Mouse (Mus musculus): Measurements from ENCODE around the gene 1500011B03Rik. TPM values are rescaled to one million over a fixed set of nuclear protein-coding genes. Genes with fewer than 3 reads are reported as not detected.

Gene 1500011B03Rik
- polyA plus RNA-seq, 1 experiment from 2014 or later: 165 TPM

DNA sequence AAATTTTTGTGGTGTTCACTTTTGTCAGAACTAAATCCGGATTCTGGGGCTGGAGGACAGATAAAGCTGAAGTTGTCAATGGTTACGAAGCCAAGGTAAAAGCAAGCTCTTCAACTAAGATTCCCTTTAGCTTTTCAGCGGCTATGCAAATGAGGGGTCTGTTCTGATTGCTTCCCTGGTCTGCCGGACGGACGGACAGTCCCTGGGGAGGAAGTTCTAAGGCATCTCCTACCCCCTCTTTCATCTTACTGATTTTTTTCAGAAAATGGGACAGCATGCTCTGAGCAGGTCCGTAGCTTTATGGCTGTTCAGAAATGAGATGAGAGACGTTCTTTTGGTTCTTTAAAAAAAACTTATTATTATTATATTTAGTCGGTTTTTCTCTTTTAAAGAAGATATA, 27.6 kb downstream of the 1500011B03Rik start:
- ATAC-seq (ENCODE audit: low FRiP score): no peak
- no peaks in the 10 kb centered on the region for H3K27me3 ChIP-seq
- peaks cover 69% of the 10 kb centered on the region for H3K36me3 ChIP-seq
- no peak overlapping the region for H3K27ac ChIP-seq
- H3K4me3 ChIP-seq: no peak overlapping the region
- WGBS: 55% methylated on average over 9 of the region's 9 CpGs
- peaks cover 33% of the 10 kb centered on the region for H3K4me1 ChIP-seq
- H3K9me3 ChIP-seq (replicated peaks): no peaks in the 10 kb centered on the region
- H3K4me2 ChIP-seq (replicated peaks): no peak overlapping the region
- H3K9ac ChIP-seq: no peak overlapping the region; the same call in 1 of the 2 replicates

DNA sequence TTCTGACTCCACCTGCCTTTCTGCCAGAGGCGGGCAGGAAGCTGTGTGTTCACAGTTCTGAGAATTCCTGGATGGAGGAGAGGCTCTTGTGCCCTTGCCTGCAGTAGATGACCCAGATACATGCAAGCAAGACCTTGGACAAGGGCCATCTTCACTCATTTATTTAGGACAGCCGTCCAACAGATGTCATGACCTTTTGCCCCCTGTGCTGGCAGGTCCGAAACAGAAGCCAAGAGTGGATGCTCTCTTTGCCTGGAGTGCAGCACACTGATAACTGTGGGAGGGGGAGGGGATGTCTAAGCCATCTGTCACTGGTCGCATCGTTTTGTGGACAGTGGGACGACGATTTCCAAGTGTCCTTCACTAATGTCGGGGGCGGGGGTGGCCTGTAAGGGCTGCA, 28.0 kb downstream of the 1500011B03Rik start:
- peaks cover 65% of the 10 kb centered on the region for H3K36me3 ChIP-seq
- H3K4me1 ChIP-seq: peaks cover 33% of the 10 kb centered on the region
- H3K27ac ChIP-seq: peak overlapping the region; percentile 25; the same call in 1 of the 2 replicates
- no peaks in the 10 kb centered on the region for H3K27me3 ChIP-seq
- WGBS: 29% methylated on average over 9 of the region's 9 CpGs
- no peaks in the 10 kb centered on the region for H3K9me3 ChIP-seq (replicated peaks)
- H3K9ac ChIP-seq: no peak overlapping the region; the same call in 1 of the 2 replicates
- H3K4me3 ChIP-seq: no peak overlapping the region
- H3K4me2 ChIP-seq (replicated peaks): no peak overlapping the region
- ATAC-seq (ENCODE audit: low FRiP score): no peak

DNA sequence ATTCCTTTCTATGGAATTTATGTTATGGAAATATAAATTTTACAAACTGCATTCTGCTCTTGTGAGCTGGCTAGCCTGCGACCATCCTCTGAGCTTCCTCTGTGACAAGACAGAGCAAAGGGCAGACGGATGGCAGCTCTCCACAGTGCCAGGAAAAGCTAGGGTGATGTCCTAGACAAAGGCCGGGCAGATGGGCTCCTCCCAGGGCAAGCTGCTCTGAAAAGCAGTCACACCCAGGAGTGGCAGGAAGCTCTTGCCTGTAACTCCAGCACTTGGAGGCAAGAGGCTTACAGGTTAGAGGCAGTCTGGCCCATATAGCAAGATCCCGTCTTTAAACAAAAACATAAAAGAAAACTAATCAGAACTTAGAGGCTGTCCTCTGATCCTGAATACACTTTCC, 28.7 kb downstream of the 1500011B03Rik start:
- Histone ChIP-seq H3K36me3 (peaks cover 59% of the 10 kb centered on the region), H3K27ac (0 out of 2 replicates have a peak overlapping the region, but pooled peaks have one; percentile 25), H3K27me3 (no peaks in the 10 kb centered on the region), H3K4me3 (no peak overlapping the region), H3K4me1 (peaks cover 33% of the 10 kb centered on the region), H3K9me3 (replicated peaks) (no peaks in the 10 kb centered on the region), H3K9ac (no peak overlapping the region), H3K4me2 (replicated peaks) (no peak overlapping the region)
- no peak for ATAC-seq (ENCODE audit: low FRiP score)
- 46% methylated on average over 4 of the region's 4 CpGs for WGBS

DNA sequence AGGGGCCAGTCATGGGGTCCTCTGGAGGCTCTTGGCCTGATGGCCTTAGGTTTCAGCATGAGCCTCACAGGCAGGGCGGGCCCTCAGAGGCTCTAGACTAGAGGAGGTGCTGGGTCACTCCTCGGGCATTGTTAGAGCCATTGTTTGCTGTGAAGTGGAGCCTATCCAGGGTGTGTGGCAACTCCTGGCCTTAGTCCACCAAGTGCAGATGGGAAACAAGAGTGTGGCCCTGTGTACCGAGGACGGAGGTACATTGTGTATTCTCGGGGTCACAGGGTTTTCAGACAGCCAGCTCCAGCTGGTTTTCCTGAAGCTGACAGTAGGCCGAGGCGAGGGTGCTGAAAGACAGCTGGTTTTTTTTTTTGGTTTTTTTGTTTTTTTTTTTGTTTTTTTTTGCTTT, 30.0 kb downstream of the 1500011B03Rik start:
- no peak overlapping the region for H3K9ac ChIP-seq
- no peak for ATAC-seq (ENCODE audit: low FRiP score)
- no peak overlapping the region for H3K4me2 ChIP-seq (replicated peaks)
- peaks cover 33% of the 10 kb centered on the region for H3K4me1 ChIP-seq
- 73% methylated on average over 7 of the region's 7 CpGs for WGBS
- no peak overlapping the region for H3K27ac ChIP-seq
- H3K4me3 ChIP-seq: no peak overlapping the region
- peaks cover 61% of the 10 kb centered on the region for H3K36me3 ChIP-seq
- no peaks in the 10 kb centered on the region for H3K9me3 ChIP-seq (replicated peaks)
- H3K27me3 ChIP-seq: no peaks in the 10 kb centered on the region

DNA sequence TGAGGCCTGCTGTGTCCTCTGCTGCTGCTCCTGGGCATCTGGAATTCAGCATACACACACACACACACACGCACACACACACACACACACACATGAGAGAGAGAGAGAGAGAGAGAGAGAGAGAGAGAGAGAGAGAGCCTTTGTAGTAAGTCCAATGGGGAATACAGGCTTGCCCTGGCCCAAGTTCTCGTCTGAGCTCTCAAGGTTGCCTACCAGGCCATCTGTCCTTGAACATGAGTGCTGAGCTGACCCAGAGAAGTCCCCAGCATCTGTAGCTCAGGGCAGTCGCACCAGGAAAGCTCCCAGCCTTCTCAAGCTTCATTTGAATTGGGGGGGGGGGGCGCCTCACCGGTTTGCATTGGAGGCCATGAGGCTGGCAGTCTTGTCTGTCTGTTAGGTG, 38.1 kb downstream of the 1500011B03Rik start:
- no peaks in the 10 kb centered on the region for H3K27me3 ChIP-seq
- ATAC-seq (ENCODE audit: low FRiP score): no peak
- 0 out of 2 replicates have a peak overlapping the region, but pooled peaks have one; percentile 13 for H3K9ac ChIP-seq
- WGBS: 82% methylated on average over 5 of the region's 5 CpGs
- peaks cover 24% of the 10 kb centered on the region for H3K4me1 ChIP-seq
- peaks cover 39% of the 10 kb centered on the region for H3K36me3 ChIP-seq
- no peak overlapping the region for H3K4me3 ChIP-seq
- no peak overlapping the region for H3K27ac ChIP-seq
- no peak overlapping the region for H3K4me2 ChIP-seq (replicated peaks)
- no peaks in the 10 kb centered on the region for H3K9me3 ChIP-seq (replicated peaks)

- 85% methylated on average over 16 of the region's 16 CpGs for WGBS
- Histone ChIP-seq H3K27ac (no peak overlapping the region), H3K4me2 (replicated peaks) (no peak overlapping the region), H3K27me3 (no peaks in the 10 kb centered on the region), H3K4me3 (no peak overlapping the region), H3K9ac (no peak overlapping the region), H3K36me3 (peaks cover 39% of the 10 kb centered on the region), H3K9me3 (replicated peaks) (no peaks in the 10 kb centered on the region), H3K4me1 (peaks cover 29% of the 10 kb centered on the region)
- ATAC-seq (ENCODE audit: low FRiP score): no peak
Measured at GRCm38 (mm10) chr5:114784622-114785165, 38.6 kb downstream of the 1500011B03Rik start.

DNA sequence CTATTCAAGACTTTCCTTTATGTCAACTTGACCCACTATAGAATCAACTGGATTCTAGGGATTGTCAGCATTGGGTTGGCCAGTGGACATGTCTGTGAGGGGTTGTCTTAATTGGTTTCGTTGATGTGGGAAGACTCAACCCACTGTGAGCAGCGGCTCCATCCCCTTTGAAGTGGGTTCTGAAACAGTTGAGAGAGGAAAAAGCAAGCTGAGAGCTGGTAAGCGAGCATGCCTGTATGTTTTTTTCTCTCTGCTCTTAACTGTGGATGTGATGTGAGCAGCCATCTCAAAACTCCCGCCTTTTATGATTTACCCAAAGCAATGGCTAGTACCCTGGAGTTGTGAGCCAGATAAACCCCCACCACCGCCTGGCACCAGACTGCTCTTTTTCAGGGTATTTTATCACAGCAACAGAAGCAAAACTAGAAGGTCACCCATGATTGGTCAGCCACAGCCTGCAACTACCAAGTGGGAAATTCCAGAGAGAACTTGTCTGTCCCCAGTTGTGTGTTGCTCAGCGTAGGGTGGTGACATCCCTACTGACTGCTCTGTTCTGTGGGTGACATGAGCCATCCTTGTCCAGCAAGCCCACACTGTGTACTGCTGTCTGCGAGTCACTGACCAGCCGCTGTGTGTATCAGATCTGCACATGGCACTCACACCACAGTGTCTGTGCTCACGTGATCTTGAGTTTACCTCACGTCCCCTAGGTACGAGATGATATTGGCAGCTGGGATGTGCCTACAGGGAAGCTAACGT, 39.7 kb downstream of the 1500011B03Rik start:
- Histone ChIP-seq H3K4me2 (replicated peaks) (no peak overlapping the region), H3K27me3 (no peaks in the 10 kb centered on the region), H3K9me3 (replicated peaks) (no peaks in the 10 kb centered on the region), H3K9ac (no peak overlapping the region), H3K4me1 (peaks cover 29% of the 10 kb centered on the region), H3K36me3 (peaks cover 28% of the 10 kb centered on the region), H3K27ac (no peak overlapping the region), H3K4me3 (no peak overlapping the region)
- no peak for ATAC-seq (ENCODE audit: low FRiP score)
- 89% methylated on average over 12 of the region's 12 CpGs for WGBS

DNA sequence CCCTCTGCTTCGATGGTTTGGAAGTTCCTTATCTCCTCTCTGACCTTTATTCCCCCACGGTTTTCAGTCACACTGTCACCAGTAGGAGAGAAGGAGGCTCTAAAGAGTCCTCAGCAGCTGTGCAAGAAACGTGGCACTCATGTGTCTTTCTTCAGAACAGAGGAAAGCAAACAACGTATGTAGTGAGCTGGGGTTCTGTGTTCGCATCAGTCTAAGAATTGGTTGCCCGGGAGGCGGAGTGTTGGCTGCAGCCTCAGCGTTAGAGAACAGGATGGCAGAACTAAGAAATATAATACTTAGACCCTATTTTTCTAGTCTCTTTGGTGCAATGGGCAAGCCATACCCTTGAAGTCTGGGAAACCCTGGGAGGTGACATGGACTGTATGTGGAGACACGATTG, 40.3 kb downstream of the 1500011B03Rik start:
- Histone ChIP-seq H3K9me3 (replicated peaks) (no peaks in the 10 kb centered on the region), H3K4me3 (no peak overlapping the region), H3K27ac (no peak overlapping the region), H3K36me3 (peaks cover 23% of the 10 kb centered on the region), H3K4me1 (peaks cover 29% of the 10 kb centered on the region), H3K27me3 (no peaks in the 10 kb centered on the region), H3K9ac (no peak overlapping the region), H3K4me2 (replicated peaks) (no peak overlapping the region)
- 87% methylated on average over 9 of the region's 9 CpGs for WGBS
- no peak for ATAC-seq (ENCODE audit: low FRiP score)

DNA sequence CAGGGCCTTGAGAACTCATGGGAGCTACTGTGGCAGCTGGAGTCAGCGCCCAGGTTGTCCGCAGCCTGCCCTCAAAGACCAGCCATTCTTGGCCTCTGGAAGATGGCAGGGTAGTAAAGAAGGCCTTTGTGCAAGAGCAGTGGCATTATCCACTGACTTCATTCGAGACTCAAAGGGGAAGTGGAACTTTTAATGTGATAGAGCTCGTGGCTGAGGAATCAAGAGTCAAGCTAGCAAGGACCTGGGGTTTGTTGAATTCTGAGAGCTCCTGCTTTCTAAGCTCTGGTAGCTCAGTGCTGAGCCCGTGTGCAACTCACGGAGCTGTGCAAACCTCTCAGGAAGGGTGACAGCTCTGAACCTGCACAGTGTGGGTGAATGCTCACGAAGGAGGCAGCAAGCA, 42.4 kb downstream of the 1500011B03Rik start:
- H3K27ac ChIP-seq: no peak overlapping the region
- no peak overlapping the region for H3K9ac ChIP-seq
- H3K4me2 ChIP-seq (replicated peaks): no peak overlapping the region
- H3K4me3 ChIP-seq: no peak overlapping the region
- H3K36me3 ChIP-seq: 0 out of 2 replicates have a peak, but pooled peaks cover 2% of the 10 kb centered on the region
- peaks cover 39% of the 10 kb centered on the region for H3K4me1 ChIP-seq
- WGBS: 89% methylated on average over 7 of the region's 7 CpGs
- no peaks in the 10 kb centered on the region for H3K9me3 ChIP-seq (replicated peaks)
- no peaks in the 10 kb centered on the region for H3K27me3 ChIP-seq
- no peak for ATAC-seq (ENCODE audit: low FRiP score)

DNA sequence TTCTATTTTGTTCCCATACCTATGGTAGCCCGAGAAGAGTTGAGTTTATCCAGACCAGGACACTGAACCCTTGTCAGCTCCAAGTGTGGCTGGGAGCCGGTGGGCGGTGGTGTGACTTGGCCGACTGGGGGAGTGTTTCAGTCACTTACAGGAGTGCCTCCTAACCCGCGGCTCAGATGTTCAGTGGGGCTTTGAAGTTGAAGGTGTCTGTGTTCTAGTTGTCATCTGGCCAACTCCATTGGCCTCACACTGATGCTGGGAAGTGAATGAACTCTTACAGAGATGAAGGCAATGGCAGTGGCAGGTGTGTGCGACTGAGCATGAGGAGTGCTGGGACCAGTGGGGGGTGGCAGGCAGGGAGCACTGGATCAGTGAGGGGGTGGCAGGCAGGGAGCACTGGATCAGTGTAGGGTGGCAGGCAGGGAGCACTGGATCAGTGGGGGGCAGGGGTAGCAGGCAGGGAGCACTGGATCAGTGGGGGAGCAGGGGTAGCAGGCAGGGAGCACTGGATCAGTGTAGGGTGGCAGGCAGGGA, 43.2 kb downstream of the 1500011B03Rik start:
- no peak for ATAC-seq (ENCODE audit: low FRiP score)
- no peak overlapping the region for H3K4me2 ChIP-seq (replicated peaks)
- H3K4me1 ChIP-seq: peaks cover 38% of the 10 kb centered on the region
- no peaks in the 10 kb centered on the region for H3K27me3 ChIP-seq
- no peaks in the 10 kb centered on the region for H3K9me3 ChIP-seq (replicated peaks)
- WGBS: 76% methylated on average over 7 of the region's 7 CpGs
- no peak overlapping the region; the same call in 1 of the 2 replicates for H3K27ac ChIP-seq
- H3K9ac ChIP-seq: no peak overlapping the region
- no peaks in the 10 kb centered on the region for H3K36me3 ChIP-seq
- H3K4me3 ChIP-seq: no peak overlapping the region

DNA sequence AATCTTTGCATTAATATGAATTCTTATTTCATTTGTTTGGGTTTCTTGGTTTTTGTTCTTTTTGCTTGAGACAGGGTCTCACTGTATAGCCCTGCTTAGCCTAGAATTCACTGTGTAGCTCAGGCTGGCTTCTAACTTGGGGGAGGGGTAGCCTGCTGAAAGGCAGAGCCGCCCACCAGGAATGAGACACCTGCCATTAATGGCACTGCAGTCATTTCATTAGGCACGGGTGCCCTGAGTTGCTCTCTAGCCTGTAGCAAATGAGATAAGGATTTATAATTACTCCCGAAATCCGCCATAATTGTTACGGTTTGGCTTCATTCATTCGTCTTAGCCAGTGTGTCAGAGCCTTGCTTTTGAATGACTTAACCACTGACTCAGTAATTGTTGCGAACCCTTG, 47.1 kb downstream of the 1500011B03Rik start:
- ATAC-seq (ENCODE audit: low FRiP score): no peak
- Histone ChIP-seq H3K9ac (peak overlapping the region; percentile 27; the same call in 1 of the 2 replicates), H3K4me2 (replicated peaks) (peak overlapping the region; percentile 80), H3K4me3 (peak overlapping the region; percentile 95), H3K27ac (no peak overlapping the region; the same call in 1 of the 2 replicates), H3K36me3 (no peaks in the 10 kb centered on the region), H3K4me1 (peaks cover 44% of the 10 kb centered on the region), H3K9me3 (replicated peaks) (no peaks in the 10 kb centered on the region), H3K27me3 (no peaks in the 10 kb centered on the region)
- 64% methylated on average over 7 of the region's 7 CpGs for WGBS

DNA sequence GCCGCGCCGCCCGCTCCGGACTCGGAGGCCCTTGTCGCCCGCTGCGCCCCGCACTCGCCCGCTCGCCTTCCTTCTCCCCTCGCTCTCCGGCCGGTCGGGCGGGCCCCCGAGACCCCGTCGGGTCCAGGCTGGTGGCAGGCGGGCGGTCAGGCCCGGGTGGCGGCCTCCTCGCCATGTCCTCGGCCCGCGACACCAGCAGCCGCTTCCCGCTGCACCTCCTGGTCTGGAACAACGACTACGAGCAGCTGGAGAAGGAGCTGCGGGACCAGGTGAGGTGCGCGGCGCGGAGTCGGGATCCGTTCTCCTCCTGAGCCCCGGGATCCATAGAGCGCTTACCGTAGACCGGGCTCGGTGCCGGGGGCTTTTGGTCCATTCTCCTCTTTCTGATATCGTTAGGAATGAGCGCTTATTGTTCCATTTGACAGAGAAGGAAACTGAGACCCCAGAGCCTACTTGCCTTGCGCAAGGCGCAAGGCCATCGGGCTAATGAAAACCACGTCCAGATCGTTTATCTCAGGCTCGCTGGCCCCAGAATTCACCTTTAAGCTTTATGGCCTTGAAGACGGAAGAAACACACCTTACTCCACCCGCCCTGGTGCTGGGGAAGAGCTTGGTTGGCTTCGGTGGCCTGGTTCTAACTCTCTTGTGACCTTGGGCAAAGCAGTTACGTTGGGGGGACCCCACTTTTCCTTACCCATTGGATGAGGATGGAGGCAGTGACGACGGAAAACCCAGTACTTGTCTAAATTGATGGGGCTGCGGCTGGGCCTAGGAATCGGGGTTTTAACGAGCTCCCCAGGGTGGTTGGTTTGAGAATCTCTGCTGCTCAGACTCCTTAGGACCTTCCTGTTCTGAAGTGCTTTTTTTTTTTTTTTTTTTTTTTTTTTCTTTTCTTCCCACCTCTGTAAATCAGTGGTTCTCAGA, 48.0 kb downstream of the 1500011B03Rik start, which contains the start of gene Git2:
Gene Git2, minus strand, starts transcription at position 462 of the 924 bp plus-strand sequence.
- Histone ChIP-seq H3K27ac (peak within 1 kb of the TSS; percentile 94), H3K9me3 (replicated peaks) (no peaks in the 10 kb centered on the region), H3K27me3 (no peaks in the 10 kb centered on the region), H3K9ac (peak within 1 kb of the TSS; percentile 94), H3K36me3 (no peaks in the 10 kb centered on the region), H3K4me1 (peaks cover 39% of the 10 kb centered on the region), H3K4me2 (replicated peaks) (peak within 1 kb of the TSS; percentile 80), H3K4me3 (peak within 1 kb of the TSS; percentile 95)
- ATAC-seq (ENCODE audit: low FRiP score): peak; percentile 6
- under 1% methylated on average over 55 of the region's 63 CpGs for WGBS
